Mouse (Mus musculus): ENCODE measurements around the gene Iqschfp. TPM values are rescaled to one million over a fixed set of nuclear protein-coding genes. Genes with fewer than 3 reads are reported as not detected.

Gene Iqschfp
- total RNA-seq, 4 experiments from 2014 or later: 5.7 to 17.5 (median 8.7) TPM

DNA sequence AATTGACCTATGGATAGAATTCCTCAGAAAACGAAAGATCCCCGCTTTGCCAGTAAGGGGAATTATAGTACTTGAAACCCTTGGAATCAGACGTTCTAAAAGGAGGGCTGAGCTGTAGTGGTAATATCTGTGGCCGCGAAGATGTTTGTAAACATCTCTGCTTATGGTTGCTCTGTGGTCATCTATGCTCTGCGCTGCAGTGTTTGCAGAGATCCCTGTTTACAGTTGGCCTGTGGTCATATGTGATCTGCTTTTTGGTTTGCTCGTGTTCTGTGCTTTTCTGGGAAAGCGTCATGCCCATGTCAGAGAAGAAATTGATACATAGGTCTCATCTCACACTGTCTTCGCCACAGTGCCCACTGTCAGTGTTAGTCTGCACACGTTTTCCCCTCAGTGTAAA lies 700.5 kb downstream of the Iqschfp start:
- no peak for DNase-seq (ENCODE audit: low spot score in 2 of 2)

DNA sequence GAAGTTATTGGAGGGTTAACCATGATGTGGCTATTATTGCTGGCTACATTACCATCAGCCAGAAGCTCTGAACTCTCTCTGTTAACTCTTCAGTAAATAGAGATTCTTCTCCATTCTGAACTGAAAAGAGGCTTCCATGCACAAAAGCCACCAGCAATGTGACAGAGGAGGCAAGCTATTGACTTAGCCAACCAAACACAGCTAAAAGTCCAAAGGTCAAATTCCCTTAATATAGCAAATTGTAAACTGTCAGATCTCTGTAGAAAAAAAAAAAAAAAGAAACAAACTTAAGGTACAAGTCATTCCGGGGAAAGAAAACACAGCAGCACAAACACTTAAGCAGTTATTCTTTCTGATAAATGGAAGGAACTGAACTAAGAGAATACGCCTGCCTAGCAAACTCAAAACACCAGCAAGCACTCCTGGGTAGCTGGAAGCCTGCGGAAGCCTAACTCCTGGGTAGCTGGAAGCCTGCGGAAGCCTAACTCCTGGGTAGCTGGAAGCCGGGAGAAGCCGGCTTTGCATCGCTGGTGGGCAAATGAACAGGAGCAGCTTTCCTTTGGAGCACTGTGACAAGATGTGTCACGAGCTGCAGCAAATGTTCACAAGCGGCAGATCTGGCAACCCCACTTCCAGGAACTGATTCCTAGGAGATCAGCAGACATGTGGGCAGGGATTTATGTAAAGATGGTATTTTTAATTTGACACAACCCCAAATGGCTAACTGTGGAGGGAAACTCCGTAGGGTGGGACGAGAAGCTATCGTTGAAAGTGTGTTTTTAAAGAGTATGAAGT lies 701.2 kb downstream of the Iqschfp start:
- peak in 1 of 2 experiments; percentile 77 for DNase-seq (ENCODE audit: low spot score in 2 of 2)

DNA sequence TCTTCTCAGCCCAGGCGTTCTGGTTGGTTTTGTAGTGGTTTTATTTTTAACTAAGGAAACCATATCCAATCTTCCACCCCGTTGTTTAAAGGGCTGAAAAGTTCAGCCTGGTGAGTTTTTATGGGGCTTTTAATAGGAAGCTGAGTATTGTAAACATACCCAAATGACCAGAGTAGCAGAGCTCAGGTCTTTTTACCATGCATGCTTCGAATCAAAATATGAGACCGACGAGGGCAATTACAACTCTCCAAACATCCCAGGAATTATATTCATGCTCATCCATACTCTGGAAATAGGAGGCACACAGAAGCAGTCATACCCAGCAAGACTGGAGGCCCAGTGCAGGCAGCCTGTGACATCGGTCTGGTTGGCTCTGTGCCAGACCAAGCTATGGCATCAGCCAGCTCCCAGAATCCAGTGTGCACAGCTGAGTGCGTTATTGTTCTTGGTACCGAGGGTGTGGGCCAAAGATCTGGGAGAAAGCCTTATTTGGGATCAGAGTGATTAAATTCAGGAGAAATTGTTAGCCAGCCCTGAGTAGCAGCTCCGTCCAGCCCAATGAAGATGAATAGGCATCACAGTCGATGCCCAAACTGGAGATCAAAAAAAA lies 703.4 kb downstream of the Iqschfp start:
- no peak for DNase-seq (ENCODE audit: low spot score in 2 of 2)

DNA sequence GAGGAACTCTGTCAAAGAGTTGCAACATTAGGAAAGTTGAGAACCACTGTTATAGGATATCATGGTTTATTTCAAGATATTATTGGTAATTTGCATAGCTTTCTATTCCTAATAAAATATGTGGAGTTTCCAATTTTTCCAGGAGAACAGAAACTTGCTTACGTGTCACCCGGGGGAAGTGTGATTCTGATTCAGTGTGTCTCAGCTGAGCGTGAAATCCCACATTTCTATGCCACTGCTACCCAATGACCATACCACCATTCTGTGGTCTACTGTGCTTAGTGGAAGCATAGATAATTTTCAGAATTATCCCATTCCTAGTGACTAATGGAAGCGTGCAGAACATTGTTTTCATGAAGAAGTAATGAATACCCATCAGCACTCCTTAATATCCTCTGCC lies 704.9 kb downstream of the Iqschfp start:
- no peak for DNase-seq (ENCODE audit: low spot score in 2 of 2)

DNA sequence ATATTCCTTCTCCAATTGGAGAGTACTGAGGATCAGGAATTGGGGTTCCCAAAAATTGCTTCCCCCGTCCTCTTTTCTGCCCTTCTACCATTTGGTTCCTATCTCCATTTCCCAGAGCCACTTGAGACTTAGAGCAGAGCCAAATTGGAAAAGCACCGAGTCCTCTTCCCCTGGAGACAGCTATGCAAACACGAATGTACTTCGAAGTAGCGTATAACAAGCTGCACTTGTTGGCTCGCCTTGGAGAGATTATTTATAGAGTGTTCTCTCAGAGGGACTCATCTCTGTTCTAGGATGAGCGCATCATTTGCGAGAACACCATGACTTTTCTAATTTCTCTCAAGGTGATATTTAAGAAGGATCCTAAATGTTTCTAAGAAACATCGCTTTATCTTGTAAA lies 710.9 kb downstream of the Iqschfp start:
- DNase-seq (ENCODE audit: low spot score in 2 of 2): no peak

DNA sequence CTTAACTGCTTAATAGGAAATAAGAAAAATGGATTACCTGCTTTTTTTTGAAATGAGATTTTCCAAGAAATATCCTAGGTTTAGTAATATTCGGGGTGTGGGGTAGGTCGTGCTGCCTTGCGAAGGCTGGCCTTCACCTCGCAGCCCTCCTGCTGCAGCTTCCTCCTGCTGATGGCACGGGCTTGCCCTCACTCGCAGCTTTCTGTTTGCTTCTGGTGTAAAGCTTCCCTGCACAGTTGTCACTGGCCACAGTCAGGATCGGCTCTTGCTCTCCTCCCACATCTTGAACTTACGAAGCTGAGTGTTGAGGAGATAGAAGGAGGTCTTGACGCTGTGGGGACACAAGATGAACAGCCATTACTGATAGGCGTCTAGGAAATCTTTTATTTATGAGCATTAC lies 712.4 kb downstream of the Iqschfp start:
- DNase-seq (ENCODE audit: low spot score in 2 of 2): no peak

DNA sequence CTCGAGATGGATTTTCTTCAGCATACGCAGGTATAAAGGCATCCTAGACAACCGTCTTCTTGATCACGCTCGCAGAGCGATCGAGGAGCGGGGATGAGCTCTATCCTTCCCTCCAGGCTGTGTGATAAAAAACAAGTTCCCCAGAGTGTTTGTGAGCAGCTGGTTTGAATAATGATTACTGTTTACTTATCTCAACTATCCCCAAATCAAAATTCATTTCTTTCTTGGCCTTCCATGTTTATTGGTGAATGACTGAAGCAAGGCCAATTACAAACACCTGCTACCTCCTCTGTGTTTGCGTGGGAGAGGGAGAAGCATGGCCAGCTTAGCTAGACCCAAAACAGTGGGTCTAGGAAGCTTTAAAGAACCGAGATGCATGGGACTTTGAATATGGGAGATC lies 712.9 kb downstream of the Iqschfp start:
- no peak for DNase-seq (ENCODE audit: low spot score in 2 of 2)

DNA sequence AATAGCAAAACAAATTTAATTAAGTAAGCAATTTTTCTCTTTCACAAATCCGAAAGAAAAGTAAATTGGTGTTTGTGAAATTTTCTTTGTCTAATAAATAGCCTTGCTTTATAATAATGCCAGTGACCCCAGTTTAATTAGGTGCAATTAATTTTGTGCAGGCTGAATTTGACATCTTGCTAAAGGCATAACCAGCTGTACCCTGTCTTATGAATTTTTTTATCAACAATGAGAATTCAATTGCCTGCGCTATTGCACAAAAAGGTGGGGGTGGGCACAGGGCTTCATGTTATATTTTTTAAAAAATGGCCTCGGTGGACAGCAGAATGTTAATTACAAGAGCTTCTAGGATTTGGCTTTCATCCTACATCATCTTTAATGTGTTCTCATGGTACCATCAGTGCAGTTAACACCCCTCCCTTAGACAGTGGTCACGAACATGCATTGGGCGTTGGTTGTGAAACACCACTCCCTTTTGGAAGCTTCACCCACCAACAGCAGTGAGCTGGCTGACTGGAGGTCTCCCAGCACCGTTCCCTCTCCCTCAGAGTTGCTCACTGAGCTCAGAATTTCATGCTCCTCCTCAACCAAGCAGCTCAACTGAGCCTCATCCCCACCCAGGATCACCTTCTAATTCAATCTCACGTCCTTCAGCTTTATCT lies 714.0 kb downstream of the Iqschfp start:
- DNase-seq (ENCODE audit: low spot score in 2 of 2): no peak

DNA sequence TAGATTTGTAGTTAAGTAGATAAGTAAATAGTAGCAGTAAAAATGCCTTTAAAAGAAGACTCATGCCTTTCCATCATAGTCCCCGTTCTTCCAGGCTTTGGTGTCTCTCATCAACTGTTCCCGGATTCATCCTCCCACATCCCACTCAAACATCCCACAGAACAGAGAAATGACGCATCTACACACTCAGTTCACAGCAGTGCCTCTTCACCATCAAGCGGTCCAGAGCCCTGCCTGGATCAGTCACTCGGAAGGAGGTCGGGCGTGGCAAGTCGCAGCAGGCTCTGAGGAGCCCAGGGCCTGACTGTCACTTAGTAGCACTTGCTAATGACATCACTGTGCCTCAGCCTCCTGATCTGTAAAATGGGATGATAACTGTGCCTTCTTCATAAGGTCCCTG lies 714.7 kb downstream of the Iqschfp start:
- DNase-seq (ENCODE audit: low spot score in 2 of 2): peak in 1 of 2 experiments; percentile 78

DNA sequence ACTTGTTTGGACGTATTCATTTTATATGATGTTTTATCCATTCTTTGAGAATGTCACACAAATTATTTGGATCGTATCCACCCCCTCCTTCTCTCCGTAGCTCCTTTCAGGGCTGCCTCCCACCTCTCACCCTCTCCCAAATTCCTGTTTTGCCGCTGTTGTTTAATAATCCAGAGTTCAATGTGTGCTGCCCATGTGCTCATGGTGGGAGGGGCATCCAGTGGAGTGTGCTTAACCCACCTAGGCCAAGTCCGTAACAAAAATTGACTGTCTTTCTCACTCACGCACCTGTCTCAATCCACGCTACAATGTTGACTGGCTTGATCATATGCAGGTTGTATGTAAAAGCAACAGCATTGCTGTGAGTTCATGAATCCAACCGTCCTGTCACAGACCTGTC lies 715.3 kb downstream of the Iqschfp start:
- no peak for DNase-seq (ENCODE audit: low spot score in 2 of 2)

DNA sequence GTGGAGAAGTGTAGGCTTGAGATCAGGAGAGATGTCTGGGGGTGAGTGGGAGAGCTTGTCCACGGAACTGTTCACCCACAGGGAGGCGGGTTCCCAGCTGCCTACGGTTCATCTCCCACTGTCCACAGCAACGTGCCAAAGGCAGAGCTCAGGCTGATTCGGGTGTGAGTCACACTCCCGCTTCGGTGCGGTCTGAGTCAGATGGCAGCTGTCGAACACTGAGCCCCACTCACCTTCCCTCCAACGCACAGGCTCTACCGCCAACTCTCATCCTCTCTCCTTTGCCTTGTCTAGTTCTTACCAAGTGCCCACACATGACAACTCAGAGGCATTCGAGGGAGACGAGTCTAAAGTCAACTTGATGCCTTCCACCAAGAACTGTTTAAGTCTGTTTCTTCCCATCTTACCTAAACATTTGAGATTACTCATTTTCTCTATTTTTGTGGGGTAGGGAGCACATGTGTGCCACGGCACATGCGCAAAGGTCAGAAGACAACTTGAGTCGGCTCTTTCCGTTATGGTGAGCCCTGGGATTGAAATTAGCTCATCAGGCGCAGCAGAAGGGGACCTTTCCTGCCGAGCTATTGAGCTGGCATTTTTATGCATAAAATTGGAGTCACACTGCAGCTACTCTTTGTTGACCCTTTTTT lies 716.9 kb downstream of the Iqschfp start:
- DNase-seq (ENCODE audit: low spot score in 2 of 2): peak; percentile 60 to 96

DNA sequence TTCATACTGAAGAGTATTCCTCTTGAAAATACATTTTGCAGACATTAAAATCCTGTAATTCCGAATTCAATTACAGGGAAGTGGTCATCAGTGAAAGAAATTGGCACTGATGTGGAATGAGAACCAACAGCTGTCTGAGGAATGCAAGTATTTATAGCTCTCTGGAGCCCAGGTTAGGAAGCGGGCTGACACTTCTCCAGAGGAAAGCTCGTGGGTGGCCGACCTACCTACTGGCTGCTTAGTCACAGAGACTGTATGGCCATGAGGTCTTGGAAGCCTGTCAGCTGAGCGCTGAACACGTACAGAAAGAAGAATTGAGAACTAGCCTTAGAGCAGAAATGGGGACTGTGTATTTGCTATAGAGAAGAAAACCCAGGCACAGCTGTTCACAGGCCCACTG lies 718.0 kb downstream of the Iqschfp start:
- DNase-seq (ENCODE audit: low spot score in 2 of 2): no peak

DNA sequence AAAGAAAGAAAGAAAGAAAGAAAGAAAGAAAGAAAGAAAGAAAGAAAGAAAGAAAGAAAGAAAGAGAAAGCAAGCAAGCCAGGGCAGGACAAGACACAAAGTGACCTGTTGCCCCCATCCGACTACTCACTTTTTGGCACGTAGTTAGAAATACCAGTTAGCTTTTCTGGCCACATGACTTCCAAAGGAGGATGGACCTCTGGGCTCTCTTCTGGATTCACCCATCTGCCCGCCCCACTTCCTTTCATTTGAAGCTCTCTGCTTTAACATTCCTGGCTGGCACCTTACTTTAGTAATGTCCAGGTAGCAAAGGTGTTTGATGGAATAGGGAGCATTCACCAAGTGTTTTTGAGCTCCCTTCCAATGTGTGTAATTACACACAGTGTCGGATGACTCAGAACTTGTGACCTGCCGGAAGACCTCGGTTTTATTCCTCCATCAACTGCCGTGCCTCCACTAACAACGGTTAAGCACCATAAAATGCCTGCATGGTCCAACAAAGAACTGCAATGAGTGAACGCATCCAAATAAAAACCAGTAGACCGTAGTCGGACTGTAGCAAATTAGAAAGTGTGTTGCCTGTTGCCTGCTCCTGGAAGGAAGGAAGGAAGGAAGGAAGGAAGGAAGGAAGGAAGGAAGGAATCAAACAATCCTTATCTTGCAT lies 718.7 kb downstream of the Iqschfp start:
- DNase-seq (ENCODE audit: low spot score in 2 of 2): no peak

DNA sequence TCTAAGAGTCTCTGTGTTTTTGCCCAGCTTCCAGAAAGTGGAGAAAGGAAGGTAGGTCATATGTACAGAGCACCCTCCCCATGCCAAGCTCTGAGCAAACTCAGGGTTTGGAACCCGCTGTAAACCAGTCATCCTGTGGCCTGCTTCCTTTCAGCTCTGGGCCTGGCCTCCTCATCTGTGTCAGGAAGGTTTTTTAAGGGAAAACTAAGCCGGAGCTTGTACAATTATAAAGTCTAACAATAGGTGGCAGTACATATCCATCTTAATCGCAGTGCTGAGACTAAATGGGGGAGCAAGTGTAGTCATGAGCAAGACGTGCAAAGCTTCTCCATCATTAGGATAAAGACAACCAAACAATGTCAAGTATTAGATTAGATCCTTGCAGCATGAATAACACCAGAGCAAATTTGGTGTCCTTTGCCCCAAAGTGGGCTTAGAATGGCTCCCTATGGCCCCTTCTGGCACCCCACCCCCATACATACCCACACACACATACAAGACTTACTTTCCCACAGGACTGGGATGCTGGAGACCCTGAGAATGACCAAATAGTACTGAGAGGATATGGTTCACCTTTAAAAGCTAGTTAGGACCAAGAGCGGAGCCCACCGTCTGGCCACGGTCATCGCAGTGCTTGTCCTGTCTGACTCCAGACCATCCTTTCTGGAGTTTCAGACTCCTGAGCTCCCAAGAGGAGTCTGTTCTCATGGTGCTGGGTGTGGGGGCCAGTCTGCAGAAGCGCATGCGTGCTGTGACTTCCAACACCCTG lies 723.2 kb downstream of the Iqschfp start:
- DNase-seq (ENCODE audit: low spot score in 2 of 2): no peak

DNA sequence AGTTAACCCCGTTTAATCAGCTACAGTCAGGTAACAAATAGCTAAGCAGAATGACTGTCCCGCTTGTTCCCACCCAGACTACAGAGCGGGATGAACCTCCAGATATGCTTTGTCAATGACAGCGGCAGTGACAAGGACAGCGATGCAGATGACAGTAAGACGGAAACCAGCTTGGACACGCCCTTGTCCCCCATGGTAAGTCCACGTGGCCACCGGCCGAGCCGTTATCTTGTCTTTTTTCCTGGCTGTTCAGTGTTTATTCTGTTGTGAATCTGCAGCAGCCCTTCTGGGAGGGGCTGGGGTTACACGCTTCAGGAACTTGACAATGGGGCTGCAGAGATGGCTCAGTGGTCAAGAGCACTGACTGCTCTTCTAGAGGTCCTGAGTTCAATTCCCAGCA lies 724.3 kb downstream of the Iqschfp start:
- no peak for DNase-seq (ENCODE audit: low spot score in 2 of 2)

DNA sequence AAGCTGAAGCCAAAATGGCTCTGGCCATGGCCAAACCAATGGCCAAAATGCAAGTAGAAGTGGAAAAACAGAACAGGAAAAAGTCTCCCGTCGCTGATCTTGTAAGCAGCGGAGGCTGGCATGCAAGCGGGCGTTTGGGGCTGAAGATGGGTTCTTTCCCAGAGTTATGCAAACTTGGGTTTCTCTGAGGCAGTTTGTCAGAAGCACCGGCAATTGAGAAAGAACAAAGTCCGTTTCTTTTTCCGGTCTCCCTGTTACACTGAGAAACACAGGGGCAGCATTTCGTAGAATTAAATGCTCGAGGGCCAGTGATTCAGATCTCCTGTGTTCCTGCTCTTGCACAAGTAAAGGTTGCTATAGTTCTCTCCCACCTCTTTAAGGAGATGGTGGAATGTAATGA lies 725.7 kb downstream of the Iqschfp start:
- DNase-seq (ENCODE audit: low spot score in 2 of 2): no peak

DNA sequence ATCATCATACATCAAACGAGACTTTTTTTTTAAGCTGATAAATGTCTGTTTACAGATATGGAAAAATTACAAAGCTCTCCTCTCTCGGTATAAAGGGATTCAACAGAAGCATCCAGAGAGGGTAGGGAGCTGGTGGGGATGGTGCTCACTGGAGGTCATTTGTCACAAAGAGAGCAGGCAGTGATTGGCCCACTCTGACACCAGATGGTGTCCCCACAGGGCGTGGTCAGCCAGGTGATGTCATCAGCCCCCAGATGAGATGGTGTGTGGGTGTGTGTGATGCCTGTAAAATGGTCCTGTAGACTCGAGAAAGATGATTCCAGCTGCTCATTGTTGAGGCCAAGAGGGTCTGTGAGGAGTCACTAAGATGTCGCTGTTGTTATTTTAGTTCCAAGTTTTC lies 727.1 kb downstream of the Iqschfp start:
- no peak for DNase-seq (ENCODE audit: low spot score in 2 of 2)

DNA sequence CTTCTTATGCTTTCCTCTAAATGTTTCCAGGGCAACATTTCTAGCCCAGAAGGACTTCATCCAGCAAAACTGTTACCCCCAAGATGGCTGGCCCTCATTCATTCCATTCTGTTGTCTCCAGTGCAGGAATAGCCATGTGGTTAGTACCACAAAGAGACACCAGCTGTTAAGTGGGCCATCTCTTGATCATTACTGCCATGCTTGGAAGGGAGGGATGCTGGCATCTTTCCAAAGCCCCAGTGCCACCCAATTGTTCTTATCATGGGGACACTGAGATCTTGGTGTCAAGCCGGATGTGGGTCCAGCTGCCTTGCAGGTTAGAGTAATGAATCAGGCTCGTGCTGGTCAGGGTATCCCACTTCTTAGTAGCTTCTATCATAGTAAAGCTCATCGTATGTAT lies 729.9 kb downstream of the Iqschfp start:
- no peak for DNase-seq (ENCODE audit: low spot score in 2 of 2)

DNA sequence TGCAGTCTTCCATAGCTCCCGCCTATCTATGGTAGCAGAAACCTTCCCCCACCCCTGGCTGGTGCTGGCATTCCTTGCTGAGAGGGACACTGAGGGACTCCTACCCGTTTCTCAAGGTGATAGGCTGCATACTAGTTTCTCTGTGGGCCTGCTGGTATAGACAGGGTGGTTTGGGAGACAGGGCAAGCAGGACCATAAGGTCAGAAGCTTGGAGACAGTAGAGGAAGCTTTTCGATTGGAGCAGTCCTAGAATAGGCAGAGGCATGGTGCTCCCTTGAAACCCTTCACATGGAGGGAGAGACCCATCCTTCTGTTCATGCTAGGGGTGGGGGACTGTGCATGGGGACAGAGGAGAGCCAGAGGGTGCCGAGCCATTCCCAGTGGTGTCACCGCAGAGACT lies 731.0 kb downstream of the Iqschfp start:
- no peak for DNase-seq (ENCODE audit: low spot score in 2 of 2)

DNA sequence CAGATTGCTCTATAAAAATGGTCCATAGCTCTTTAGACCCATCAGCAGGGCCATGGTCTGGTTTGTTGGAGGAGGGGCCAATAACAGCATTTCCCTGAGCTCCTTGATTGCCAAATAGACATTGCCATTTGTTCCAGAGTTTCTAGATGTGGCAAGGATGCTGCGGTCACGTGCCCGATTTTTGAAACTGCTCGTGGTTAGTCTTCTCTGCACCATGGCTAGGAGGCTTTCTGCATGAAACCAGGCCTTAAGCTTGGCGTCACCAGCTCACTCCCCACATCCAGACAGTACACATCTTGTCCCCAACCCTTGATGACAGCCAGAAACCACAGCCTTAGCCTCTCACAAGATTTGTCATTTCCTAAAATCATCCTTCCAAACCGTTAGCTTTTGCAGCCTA lies 732.4 kb downstream of the Iqschfp start:
- no peak for DNase-seq (ENCODE audit: low spot score in 2 of 2)

DNA sequence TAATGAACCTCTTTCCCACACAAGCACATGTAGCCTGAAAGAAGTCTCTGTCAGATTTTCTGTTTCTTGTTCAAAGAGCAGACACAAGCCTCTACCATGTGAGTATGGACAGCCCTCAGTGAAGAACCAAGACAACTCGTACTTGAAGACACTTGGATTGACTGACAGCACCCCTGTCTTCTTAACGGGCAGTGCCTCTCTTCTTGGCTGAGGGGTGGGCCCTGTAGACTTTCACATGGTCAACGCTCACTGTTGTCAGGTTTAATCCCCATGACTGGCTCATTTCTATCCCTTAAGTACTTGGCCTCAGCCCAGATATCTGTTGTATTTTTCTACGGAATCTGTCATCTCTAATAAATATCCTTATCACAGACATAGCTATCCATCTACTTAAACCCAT lies 738.2 kb downstream of the Iqschfp start:
- no peak for DNase-seq (ENCODE audit: low spot score in 2 of 2)
